Mouse (Mus musculus) CD8-positive naive resting alpha-beta T cell, adult 2 months (primary cell): ENCODE measurements around the gene Bach2.

ENCODE experiments used
- DNase-seq, 2 experiments: peaks; one replicate each; pipeline ENCODE4 v3.0.0; 2022; ENCODE audit warnings: low read depth in 2 of 2, low spot score in 2 of 2

The Bach2 gene

GRCm38 (mm10) chr4:32423667-32424066 is 185.1 kb downstream of the Bach2 start:
- peak; percentile 16 to 21 for DNase-seq

GRCm38 (mm10) chr4:32424434-32424833 is 185.8 kb downstream of the Bach2 start:
- DNase-seq, result no peak

- DNase-seq, result peak in 1 of 2 experiments; percentile 32
Measured at GRCm38 (mm10) chr4:32425060-32425459, 186.5 kb downstream of the Bach2 start.

- no peak for DNase-seq
Measured at GRCm38 (mm10) chr4:32425641-32426040, 187.0 kb downstream of the Bach2 start.

GRCm38 (mm10) chr4:32426779-32427577 is 188.4 kb downstream of the Bach2 start:
- no peak for DNase-seq

DNA sequence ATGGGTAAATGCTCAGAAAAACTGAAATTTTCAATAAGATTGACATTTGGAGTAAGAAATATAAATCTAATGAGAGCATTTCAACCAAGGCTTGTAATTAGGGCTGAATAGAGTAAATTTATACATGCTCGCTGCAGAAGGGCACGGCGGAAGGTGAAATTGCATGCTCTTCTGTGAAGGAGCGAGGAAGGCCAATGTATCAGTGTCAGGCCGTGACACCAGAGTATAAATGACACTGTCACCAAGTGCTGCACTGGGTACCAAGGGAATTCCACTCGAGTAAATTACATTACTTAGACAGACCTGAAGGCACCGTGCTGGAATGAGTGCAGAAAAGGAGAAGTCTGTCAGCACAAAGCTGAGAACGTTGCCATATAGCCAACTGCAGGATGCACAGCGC is 190.1 kb downstream of the Bach2 start:
- DNase-seq, result no peak

DNA sequence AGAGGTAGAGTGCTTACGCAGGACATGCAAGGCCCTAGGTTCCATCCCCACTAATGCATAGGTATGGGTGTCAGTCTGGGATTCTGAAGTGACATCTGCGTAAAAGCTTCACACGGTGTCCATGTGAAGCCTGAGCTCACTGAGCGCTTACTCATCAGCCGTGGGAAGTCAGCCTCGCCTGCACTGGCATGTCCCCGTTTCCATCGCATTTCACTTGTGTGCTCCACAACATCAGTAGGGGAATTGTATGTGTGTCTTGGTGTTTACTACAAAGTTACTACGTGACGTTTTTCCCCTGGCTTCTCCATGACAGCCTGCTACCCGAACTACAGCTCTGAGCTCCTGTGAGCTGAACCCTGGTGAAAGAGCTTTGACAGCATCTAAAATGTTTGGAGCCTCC is 191.5 kb downstream of the Bach2 start:
- no peak for DNase-seq

- DNase-seq, result no peak
Measured at GRCm38 (mm10) chr4:32430981-32431380, 192.4 kb downstream of the Bach2 start.

GRCm38 (mm10) chr4:32432271-32432781 is 193.7 kb downstream of the Bach2 start:
- DNase-seq, result no peak

GRCm38 (mm10) chr4:32432945-32433344 is 194.3 kb downstream of the Bach2 start:
- DNase-seq, result no peak

DNA sequence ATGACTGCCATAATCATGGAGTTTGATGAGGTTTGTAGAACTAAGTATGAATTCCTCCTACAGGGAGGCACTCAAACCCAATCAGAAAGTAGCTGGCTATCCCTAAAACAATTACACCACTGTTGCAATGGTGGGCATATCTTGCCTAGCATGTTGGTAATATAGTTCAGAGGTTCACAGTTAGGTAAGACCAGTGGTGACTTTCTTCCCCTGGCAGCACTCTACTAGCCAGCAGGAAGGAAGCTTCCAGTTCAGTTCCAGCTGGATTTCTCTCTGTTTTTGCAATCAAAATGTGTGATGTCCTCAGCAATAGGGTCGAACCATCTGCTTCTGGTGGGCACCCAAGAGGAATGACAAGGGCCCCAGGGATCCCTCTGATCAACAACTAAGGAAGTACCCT is 196.0 kb downstream of the Bach2 start:
- no peak for DNase-seq

DNA sequence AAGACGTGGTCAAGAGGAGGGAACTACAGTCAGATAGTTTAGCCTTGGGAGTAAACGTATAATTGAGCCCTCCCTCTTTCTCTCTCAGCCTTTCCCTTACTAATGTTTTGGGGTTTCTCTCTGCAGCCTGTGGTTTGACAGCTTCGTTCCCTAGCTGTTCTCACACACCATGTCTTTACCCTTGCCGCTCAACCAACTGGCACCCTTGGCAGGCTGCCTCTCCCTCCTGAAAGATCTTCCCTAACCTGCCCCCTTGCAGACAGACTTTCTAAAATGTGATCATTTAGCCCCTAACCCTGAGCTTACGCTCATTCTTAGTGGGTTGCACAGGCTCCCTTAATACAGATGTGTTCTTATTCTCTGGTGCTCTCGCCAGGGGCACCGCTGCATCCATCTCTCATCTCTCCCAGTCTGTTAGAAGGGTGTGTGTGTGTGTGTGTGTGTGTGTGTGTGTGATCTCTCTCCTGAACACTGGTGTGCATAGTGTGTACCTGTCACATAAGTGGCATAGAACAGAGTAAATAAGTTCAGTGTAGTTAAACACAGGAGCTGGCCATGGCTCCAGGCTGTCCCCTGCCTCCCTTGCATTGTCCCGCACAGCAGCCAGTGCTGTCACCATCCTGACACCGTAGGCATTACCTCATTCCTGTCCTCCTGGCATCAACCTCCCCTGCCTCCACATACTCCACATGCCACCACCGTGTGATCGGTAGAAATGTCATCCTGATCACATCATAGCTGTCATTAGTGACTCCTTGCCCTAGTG is 201.6 kb downstream of the Bach2 start:
- no peak for DNase-seq

DNA sequence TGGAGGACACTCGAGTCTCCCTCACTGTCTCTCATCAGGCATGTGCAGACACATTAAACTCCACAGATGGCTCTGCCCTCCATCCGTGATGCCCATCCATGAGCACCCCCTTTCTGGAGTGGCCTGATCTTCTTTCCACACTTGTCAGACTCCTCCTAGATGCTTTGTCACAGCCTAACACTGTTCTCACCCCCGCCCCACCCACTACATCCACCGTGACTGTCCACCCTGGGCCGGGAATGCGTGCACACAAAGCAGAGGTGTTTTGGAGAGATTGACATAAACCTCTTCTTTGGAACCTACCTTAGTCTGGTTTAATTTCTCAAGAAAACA is 202.1 kb downstream of the Bach2 start:
- DNase-seq, result no peak

DNA sequence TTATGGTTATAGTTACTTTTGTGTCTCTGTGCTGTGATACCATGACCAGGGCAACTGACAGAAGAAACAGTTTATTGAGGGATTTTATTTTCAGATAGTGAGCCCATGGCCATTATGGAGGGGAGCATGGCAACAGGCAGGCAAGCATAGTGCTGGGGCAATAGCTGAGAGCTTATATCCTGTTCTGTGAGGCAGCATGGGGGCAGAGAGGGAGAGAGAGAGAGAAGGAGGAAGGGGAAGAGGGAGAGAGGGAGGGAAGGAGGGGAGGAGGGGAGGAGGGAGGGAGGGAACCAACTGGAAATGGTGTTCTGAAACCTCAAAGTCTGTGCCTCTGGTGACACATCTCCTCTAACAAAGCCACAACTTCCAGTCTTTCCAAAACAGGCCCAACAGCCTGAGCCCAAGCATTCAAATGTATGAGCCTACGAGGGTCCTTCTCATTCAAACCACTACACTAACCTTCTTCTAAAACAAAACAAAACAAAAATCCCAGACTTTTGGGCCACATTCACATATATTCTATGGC is 206.1 kb downstream of the Bach2 start:
- no peak for DNase-seq

- DNase-seq, result no peak
Measured at GRCm38 (mm10) chr4:32447850-32448249, 209.2 kb downstream of the Bach2 start.

DNA sequence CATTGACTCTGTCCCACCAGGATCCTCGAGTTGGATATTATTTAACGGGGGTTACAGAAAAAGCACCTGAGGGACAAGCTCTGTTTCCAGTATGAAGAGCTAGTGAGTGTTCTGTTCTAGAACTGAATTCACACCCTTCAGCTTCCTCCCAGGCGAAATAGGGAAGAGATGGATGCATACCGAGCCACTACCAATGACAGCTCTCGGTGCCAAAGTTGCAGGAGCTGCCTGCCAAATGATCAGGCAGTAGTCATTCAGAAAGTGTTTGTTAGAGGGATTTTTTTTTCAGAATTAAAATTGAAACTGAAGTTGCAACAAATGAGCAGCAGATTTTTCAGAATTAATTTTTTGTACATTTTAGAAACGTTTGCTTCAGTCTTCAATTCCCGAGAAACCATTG is 223.4 kb downstream of the Bach2 start:
- no peak for DNase-seq

- DNase-seq, result no peak
Measured at GRCm38 (mm10) chr4:32463065-32463464, 224.5 kb downstream of the Bach2 start.

DNA sequence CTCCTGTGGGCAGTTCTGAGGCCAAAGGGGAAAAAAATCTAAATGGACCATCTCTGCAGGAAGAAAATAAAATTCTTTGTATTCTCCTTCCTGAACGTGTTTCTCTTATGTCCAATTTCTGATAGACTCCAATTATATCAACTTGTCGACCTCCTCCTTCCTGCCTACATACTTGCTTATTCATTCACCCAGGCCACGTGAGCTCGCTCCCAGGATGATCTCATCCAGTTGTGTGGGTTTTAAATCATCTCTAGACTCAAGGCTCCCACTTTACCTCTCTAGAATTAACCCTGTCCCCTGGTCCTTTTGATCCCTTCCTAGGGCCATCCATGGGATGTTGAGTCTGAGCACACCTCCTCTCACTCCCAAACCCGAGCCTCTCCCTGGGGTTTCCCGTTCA is 225.9 kb downstream of the Bach2 start:
- no peak for DNase-seq

DNA sequence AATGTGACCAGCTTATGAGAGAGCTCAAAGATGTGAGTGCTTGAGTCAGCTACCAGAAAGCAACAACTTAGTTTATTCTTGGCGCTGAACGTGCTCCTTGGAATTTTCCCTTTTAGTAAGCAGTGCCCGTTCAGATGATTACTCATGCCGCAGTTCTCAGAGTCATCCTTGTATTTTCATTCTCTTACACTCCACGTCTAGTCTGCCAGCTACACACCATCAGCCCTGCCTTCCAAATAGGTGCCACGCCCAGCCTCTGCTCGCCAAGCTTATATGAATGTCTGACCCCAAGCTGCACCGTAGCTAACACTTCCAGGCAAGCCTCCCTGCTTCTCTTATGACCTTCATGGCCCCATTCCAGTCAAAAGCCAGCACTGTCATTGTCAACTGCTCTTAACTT is 227.4 kb downstream of the Bach2 start:
- no peak for DNase-seq

DNA sequence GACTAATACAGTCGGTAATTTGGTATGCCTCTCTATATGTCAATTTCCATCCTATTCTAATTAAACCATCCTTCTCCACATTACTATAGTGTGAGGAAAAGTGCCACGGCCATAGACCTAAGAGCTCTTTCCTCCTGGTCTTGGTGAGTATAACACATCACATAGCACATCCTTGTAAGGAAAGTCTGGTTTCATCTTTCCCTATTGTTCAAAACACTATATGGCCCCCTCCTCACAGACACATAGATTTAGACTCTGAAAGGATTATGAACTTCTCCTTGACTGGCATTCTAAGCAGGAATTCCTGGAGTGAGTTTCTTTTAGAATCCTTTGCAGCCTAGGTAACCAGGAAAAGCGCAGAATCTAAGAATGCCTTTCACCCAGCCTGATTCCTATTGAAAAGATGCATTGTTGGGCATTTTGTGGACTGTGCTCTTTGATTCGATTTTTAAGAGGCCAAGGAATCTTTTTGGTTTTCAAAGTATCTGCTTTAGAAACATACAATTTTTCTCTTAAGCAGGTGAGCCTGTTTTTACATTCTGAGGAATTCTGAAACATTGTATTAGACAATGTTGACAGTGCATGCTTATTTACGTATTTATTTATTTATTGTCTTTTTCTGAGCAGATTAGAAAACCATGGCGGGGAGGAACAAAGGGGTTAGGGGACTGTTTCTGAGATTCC is 239.5 kb downstream of the Bach2 start:
- no peak for DNase-seq

DNA sequence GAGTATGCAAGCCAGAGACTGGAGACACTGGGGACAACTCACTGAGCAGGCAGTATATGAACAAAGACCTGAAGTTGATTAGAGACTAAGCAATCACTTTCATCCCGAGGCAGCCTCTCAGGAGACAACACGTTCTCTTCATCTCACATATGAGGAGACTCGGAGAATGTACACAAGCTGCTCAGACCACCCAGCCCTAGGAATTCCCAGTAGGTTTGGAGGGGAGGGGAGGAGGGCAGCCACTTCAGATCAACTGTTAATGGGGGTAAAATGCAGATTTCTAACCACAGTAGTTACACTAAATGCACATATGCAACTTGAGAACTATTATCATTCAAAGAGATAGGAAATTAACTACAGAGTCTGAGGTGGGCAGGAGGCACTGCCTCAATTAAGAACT is 240.6 kb downstream of the Bach2 start:
- DNase-seq, result no peak
